Mouse (Mus musculus) lung, postnatal 0 days (tissue): ENCODE results near the gene Slc4a11.

Experiments
- CTCF ChIP-seq: IDR thresholded peaks from 2 replicates; pipeline ENCODE4 v1.5.1; 2016; ENCODE audit warnings: antibody characterized with exemption, mild to moderate bottlenecking
- EP300 ChIP-seq: IDR thresholded peaks from 2 replicates; pipeline ENCODE4 v1.6.1; 2016; ENCODE audit warnings: antibody characterized with exemption, mild to moderate bottlenecking, control low read depth

DNA sequence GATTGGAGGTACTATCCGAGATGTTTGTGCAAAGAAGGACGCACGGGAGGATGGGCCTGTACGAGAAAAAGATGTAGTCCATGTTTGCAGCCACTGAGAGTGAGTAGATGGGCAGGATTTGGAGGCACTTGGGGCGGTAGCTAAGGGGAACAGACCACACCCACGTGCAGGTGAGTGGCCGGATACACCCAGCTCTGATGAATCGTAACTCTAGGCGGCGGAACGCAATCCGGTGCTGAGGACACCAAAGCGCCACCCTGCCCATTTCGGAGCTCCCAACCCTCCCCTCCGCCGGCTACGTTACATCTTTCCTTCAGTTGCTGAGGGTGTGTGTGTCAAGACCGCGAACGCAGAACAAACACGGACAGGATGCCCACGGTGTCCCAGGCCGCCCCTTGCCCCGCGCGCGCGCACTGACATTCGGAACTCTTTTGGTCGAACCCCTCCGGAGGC is 593 bp downstream of the Slc4a11 start:
- TF ChIP-seq CTCF (no peak), EP300 (no peak)
